Mouse (Mus musculus): ENCODE measurements around the gene Myo1b. TPM values are rescaled to one million over a fixed set of nuclear protein-coding genes. Genes with fewer than 3 reads are reported as not detected.

Myo1b gene
- total and polyA plus RNA-seq, 3 experiments = not detected

- TF ChIP-seq ZMIZ1 (IDR thresholded peaks at IDR 0.05; ENCODE audit: low read depth, low read length) (no peak), CTCF (IDR thresholded peaks at IDR 0.05 in 2 of 3, conservative IDR thresholded peaks at IDR 0.05 in 1 of 3; ENCODE audit: control insufficient read depth in 1 of 3, insufficient read depth in 1 of 3, low read depth in 2 of 3, low read length in 3 of 3, poor library complexity in 1 of 3, severe bottlenecking in 1 of 3) (no peak), MYB (IDR thresholded peaks at IDR 0.05; ENCODE audit: low read depth, low read length) (no peak)
- Histone ChIP-seq H3K27ac (ENCODE audit: control insufficient read depth, low read depth, low read length) (no peak overlapping the region), H3K36me3 (ENCODE audit: control insufficient read depth in 1 of 2, insufficient read depth in 2 of 2, low read length in 2 of 2) (no peaks in the 10 kb centered on the region), H3K79me2 (ENCODE audit: control insufficient read depth, insufficient read depth, low read length, poor library complexity) (no peaks in the 10 kb centered on the region), H3K9me3 (replicated peaks; ENCODE audit: insufficient read depth, low read length) (no peaks in the 10 kb centered on the region), H3K4me3 (ENCODE audit: control insufficient read depth in 1 of 2, insufficient read depth in 1 of 2, low read depth in 2 of 2, low read length in 2 of 2) (no peak overlapping the region), H3K27me3 (ENCODE audit: control insufficient read depth in 1 of 2, insufficient read depth in 2 of 2, low read length in 2 of 2) (no peaks in the 10 kb centered on the region), H3K9ac (ENCODE audit: control insufficient read depth, low read depth, low read length, poor library complexity, severe bottlenecking) (no peak overlapping the region), H3K4me1 (ENCODE audit: control insufficient read depth in 1 of 2, insufficient read depth in 2 of 2, low read length in 2 of 2) (no peaks in the 10 kb centered on the region)
- DNase-seq (ENCODE audit: low read depth, low spot score) = no peak
Observed at GRCm38 (mm10) chr1:51778241-51778640, 137.6 kb downstream of the Myo1b start.

- Histone ChIP-seq H3K27ac (ENCODE audit: control insufficient read depth, low read depth, low read length) (no peak overlapping the region), H3K4me1 (ENCODE audit: control insufficient read depth in 1 of 2, insufficient read depth in 2 of 2, low read length in 2 of 2) (no peaks in the 10 kb centered on the region), H3K79me2 (ENCODE audit: control insufficient read depth, insufficient read depth, low read length, poor library complexity) (no peaks in the 10 kb centered on the region), H3K9ac (ENCODE audit: control insufficient read depth, low read depth, low read length, poor library complexity, severe bottlenecking) (no peak overlapping the region), H3K4me3 (ENCODE audit: control insufficient read depth in 1 of 2, insufficient read depth in 1 of 2, low read depth in 2 of 2, low read length in 2 of 2) (no peak overlapping the region), H3K9me3 (replicated peaks; ENCODE audit: insufficient read depth, low read length) (no peaks in the 10 kb centered on the region), H3K36me3 (ENCODE audit: control insufficient read depth in 1 of 2, insufficient read depth in 2 of 2, low read length in 2 of 2) (no peaks in the 10 kb centered on the region), H3K27me3 (ENCODE audit: control insufficient read depth in 1 of 2, insufficient read depth in 2 of 2, low read length in 2 of 2) (no peaks in the 10 kb centered on the region)
- no peak for DNase-seq (ENCODE audit: low read depth, low spot score)
- no peak for TF ChIP-seq MYC (IDR thresholded peaks at IDR 0.05; ENCODE audit: low read depth, low read length)
- no peak for TF ChIP-seq NRF1 (IDR thresholded peaks at IDR 0.05; ENCODE audit: insufficient read depth, low read depth, low read length, poor library complexity, severe bottlenecking)
- no peak for TF ChIP-seq GATA1 (IDR thresholded peaks at IDR 0.05; ENCODE audit: low read depth, low read length)
- TF ChIP-seq HCFC1 (IDR thresholded peaks at IDR 0.05; ENCODE audit: low read depth, low read length) = no peak
- no peak for TF ChIP-seq GABPA (IDR thresholded peaks at IDR 0.05; ENCODE audit: low read depth, low read length)
- no peak for TF ChIP-seq JUND (IDR thresholded peaks at IDR 0.05; ENCODE audit: low read depth, low read length)
- TF ChIP-seq USF1 (IDR thresholded peaks at IDR 0.05; ENCODE audit: low read depth, low read length) = no peak
- no peak for TF ChIP-seq TAL1 (IDR thresholded peaks at IDR 0.05; ENCODE audit: low read length)
- TF ChIP-seq USF2 (IDR thresholded peaks at IDR 0.05; ENCODE audit: borderline replicate concordance in 1 of 2, insufficient read depth in 1 of 2, low read depth in 1 of 2, low read length in 2 of 2) = no peak
- no peak for TF ChIP-seq TCF12 (IDR thresholded peaks at IDR 0.05; ENCODE audit: low read depth, low read length)
- no peak for TF ChIP-seq ZMIZ1 (IDR thresholded peaks at IDR 0.05; ENCODE audit: low read depth, low read length)
- no peak for TF ChIP-seq ZKSCAN1 (IDR thresholded peaks at IDR 0.05; ENCODE audit: low read depth, low read length)
- TF ChIP-seq KAT2A (conservative IDR thresholded peaks at IDR 0.05; ENCODE audit: low read depth, low read length) = no peak
- TF ChIP-seq MAX (IDR thresholded peaks at IDR 0.05; ENCODE audit: low read length) = no peak
- no peak for TF ChIP-seq BHLHE40 (IDR thresholded peaks at IDR 0.05; ENCODE audit: borderline replicate concordance, low read depth, low read length)
- no peak for TF ChIP-seq TBP (IDR thresholded peaks at IDR 0.05; ENCODE audit: low read depth, low read length)
Observed at GRCm38 (mm10) chr1:51770504-51770871, 145.4 kb downstream of the Myo1b start.

Measured in MEL (cell line).